Mouse (Mus musculus) liver, embryonic 15.5 days (tissue): Measurements from ENCODE around the gene Six4. TPM values are rescaled to one million over a fixed set of nuclear protein-coding genes. Genes with fewer than 3 reads are reported as not detected.

ENCODE experiments used
- ATAC-seq: fragments of 200-750 bp; cut with Nextera tagmentation; 2 replicates; pipeline ENCODE4 v1.8.0; 2017; ENCODE audit warnings: moderate number of reproducible peaks, mild to moderate bottlenecking, moderate library complexity; ENCODE audit not compliant: insufficient read depth
- H3K27ac ChIP-seq: fragments of 300-500 bp; sonication (generic); replicated peaks from 2 replicates; pipeline ENCODE4 v1.5.1; 2015; ENCODE audit warnings: mild to moderate bottlenecking, inconsistent platforms
- H3K27me3 ChIP-seq: fragments of 300-500 bp; sonication (generic); 2 replicates; pipeline ENCODE4 v1.6.1; 2015; ENCODE audit warnings: mild to moderate bottlenecking, inconsistent platforms
- H3K36me3 ChIP-seq: fragments of 300-500 bp; sonication (generic); replicated peaks from 2 replicates; pipeline ENCODE4 v1.6.1; 2015; ENCODE audit warnings: moderate library complexity, mild to moderate bottlenecking, inconsistent platforms
- H3K4me1 ChIP-seq: fragments of 300-500 bp; sonication (generic); replicated peaks from 2 replicates; pipeline ENCODE4 v1.6.1; 2015; ENCODE audit warnings: inconsistent platforms
- H3K4me2 ChIP-seq: fragments of 300-500 bp; sonication (generic); 2 replicates; pipeline ENCODE4 v1.6.1; 2015; ENCODE audit warnings: moderate library complexity, mild to moderate bottlenecking, inconsistent platforms
- H3K4me3 ChIP-seq: fragments of 300-500 bp; sonication (generic); replicated peaks from 2 replicates; pipeline ENCODE4 v1.5.1; 2015; ENCODE audit warnings: mild to moderate bottlenecking, inconsistent platforms
- H3K9ac ChIP-seq: fragments of 300-500 bp; sonication (generic); 2 replicates; pipeline ENCODE4 v1.6.1; 2015; ENCODE audit warnings: moderate library complexity, mild to moderate bottlenecking, inconsistent platforms
- H3K9me3 ChIP-seq: fragments of 300-500 bp; sonication (generic); replicated peaks from 2 replicates; pipeline ENCODE4 v1.6.1; 2016; ENCODE audit warnings: inconsistent platforms
- WGBS: fragments of 180-500 bp; shearing (Covaris S2); methylation state at CpG from one replicate; pipeline ENCODE4 v1.1.7; 2015; ENCODE audit warnings: mixed read lengths; ENCODE audit not compliant: insufficient replicate concordance; 5-methylcytosine and 5-hydroxymethylcytosine counted together
- polyA plus RNA-seq: library from polyadenylated mRNA; unstranded; fragments of >200 nt; fragmentation: Nextera tagmentation; extraction: Ambion mirVana; gene quantifications from 2 replicates; pipeline ENCODE4 v1.2.1, GENCODE M21; 2015

The Six4 gene
- polyA plus RNA-seq, 1 experiment from 2014 or later, result 0.03 TPM

GRCm38 (mm10) chr12:73052036-73052650, 61.1 kb downstream of the Six4 start:
- no peak overlapping the region for H3K27ac ChIP-seq
- peaks cover 99% of the 10 kb centered on the region for H3K27me3 ChIP-seq
- H3K4me1 ChIP-seq, result peaks cover 6% of the 10 kb centered on the region
- no peak overlapping the region for H3K9ac ChIP-seq
- WGBS, result 3% methylated on average over 19 of the region's 19 CpGs
- H3K4me2 ChIP-seq, result no peak overlapping the region
- no peak for ATAC-seq
- no peak overlapping the region for H3K4me3 ChIP-seq
- no peaks in the 10 kb centered on the region for H3K9me3 ChIP-seq
- no peaks in the 10 kb centered on the region for H3K36me3 ChIP-seq

- no peaks in the 10 kb centered on the region for H3K36me3 ChIP-seq
- 3% methylated on average over 15 of the region's 15 CpGs for WGBS
- no peak overlapping the region for H3K9ac ChIP-seq
- H3K9me3 ChIP-seq, result no peaks in the 10 kb centered on the region
- H3K4me3 ChIP-seq, result no peak overlapping the region
- no peak overlapping the region for H3K27ac ChIP-seq
- H3K4me2 ChIP-seq, result no peak overlapping the region
- H3K4me1 ChIP-seq, result peaks cover 15% of the 10 kb centered on the region
- H3K27me3 ChIP-seq, result peaks cover 100% of the 10 kb centered on the region
- ATAC-seq, result no peak
Observed at GRCm38 (mm10) chr12:73050811-73051580, 62.3 kb downstream of the Six4 start.

- H3K36me3 ChIP-seq, result no peaks in the 10 kb centered on the region
- no peak for ATAC-seq
- H3K9me3 ChIP-seq, result no peaks in the 10 kb centered on the region
- H3K4me1 ChIP-seq, result peaks cover 22% of the 10 kb centered on the region
- H3K4me3 ChIP-seq, result no peak overlapping the region
- H3K4me2 ChIP-seq, result no peak overlapping the region
- 4% methylated on average over 13 of the region's 13 CpGs for WGBS
- H3K27me3 ChIP-seq, result peaks cover 100% of the 10 kb centered on the region
- H3K27ac ChIP-seq, result no peak overlapping the region
- H3K9ac ChIP-seq, result no peak overlapping the region
Observed at GRCm38 (mm10) chr12:73050305-73050704, 63.0 kb downstream of the Six4 start.

Other genes starting within 250 kb of the Six4 start
- gene Six6, start 173.6 kb downstream of the Six4 start, polyA plus RNA-seq, result not detected in 2 replicates
- gene 4930447C04Rik, start 172.7 kb downstream of the Six4 start, polyA plus RNA-seq, result 0.24 and 0.35 TPM in 2 replicates
- 0.29 and 0.53 TPM in 2 replicates for gene Six1, start 59.6 kb downstream of the Six4 start, polyA plus RNA-seq
- gene Mnat1, start 10.3 kb upstream of the Six4 start, polyA plus RNA-seq, result 7.8 and 8.0 TPM in 2 replicates
- 6.3 and 6.4 TPM in 2 replicates for gene Trmt5, start 173.3 kb upstream of the Six4 start, polyA plus RNA-seq
- 1.0 and 1.4 TPM in 2 replicates for gene Slc38a6, start 173.3 kb upstream of the Six4 start, polyA plus RNA-seq